Mouse (Mus musculus) layer of hippocampus, adult 6 months (tissue): ENCODE measurements around the gene Zscan4-ps1. TPM values are rescaled to one million over a fixed set of nuclear protein-coding genes. Genes with fewer than 3 reads are reported as not detected.

Source experiments
- long read RNA-seq, 2 experiments: library from polyadenylated mRNA; unstranded; transcript quantifications; one replicate each; pipeline ENCODE4 v2.0.0; 2019 to 2020
- polyA plus RNA-seq: library from polyadenylated mRNA; unstranded; fragments of <200 nt; fragmentation: Nextera tagmentation; gene quantifications from 2 replicates; pipeline ENCODE4 v1.2.3, GENCODE M21; 2021

The Zscan4-ps1 gene
- not detected in 2 replicates for polyA plus RNA-seq
- long read RNA-seq, experiment 1 = 0 reads
- long read RNA-seq, experiment 2 = 0 reads

GRCm38 (mm10) chr7:11069591-11069990, at the start of gene Zscan4-ps1:
TSS of gene Zscan4-ps1 (minus strand) at chr7:11069691.

Other genes with a start within 250 kb of the Zscan4-ps1 start
- not detected in 2 replicates for gene Zscan4b, start 164.6 kb downstream of the Zscan4-ps1 start, polyA plus RNA-seq
- not detected in 2 replicates for gene Zscan4c, start 63.9 kb downstream of the Zscan4-ps1 start, polyA plus RNA-seq
- not detected in 2 replicates for gene Zscan4d, start 96.5 kb upstream of the Zscan4-ps1 start, polyA plus RNA-seq
- gene Zscan4e, start 241.0 kb upstream of the Zscan4-ps1 start, polyA plus RNA-seq = not detected in 2 replicates